Mouse (Mus musculus): Measurements from ENCODE around the gene Cpne7. TPM values are rescaled to one million over a fixed set of nuclear protein-coding genes. Genes with fewer than 3 reads are reported as not detected.
A peak's percentile ranks its signal among the peaks of the same experiment; 100 is the strongest.
"Not testable (repeated sequence)": the region's sequence is repeated elsewhere in the genome, so short reads cannot be mapped to it uniquely, and the experiment has no call there.

Cpne7 gene
- polyA plus RNA-seq, 1 experiment from 2014 or later: 0.94 TPM

DNA sequence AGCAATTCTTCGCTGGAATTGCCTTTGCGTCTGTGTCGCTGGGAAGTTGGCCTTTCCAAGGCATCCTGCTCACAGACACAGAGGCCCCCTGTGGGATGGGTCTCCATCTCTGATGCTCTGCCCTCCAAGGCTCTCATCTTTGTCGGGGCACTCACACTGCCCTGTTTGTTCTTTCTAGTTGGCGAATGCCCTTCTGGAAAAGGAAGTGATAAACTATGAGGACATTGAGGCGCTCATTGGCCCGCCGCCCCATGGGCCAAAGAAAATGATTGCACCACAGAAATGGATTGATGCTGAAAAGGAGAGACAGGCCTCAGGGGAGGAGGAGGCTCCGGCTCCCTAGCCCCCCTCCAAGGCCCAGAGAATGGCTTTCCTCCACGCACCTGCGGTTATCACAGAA lies 20.0 kb upstream of the Cpne7 start:
- ATAC-seq (no peak), DNase-seq (ENCODE audit: low spot score) (no peak)
- Histone ChIP-seq H3K4me3 (ENCODE audit: low read depth, low read length) (no peak overlapping the region), H3K27ac (ENCODE audit: low read length) (no peak overlapping the region), H3K4me2 (replicated peaks; ENCODE audit: low read depth, low read length) (no peak overlapping the region), H3K9me3 (ENCODE audit: low read length) (no peaks in the 10 kb centered on the region), H3K36me3 (ENCODE audit: insufficient read depth, low read length) (peaks cover 8% of the 10 kb centered on the region; the same call in 1 of the 2 replicates), H3K27me3 (replicated peaks; ENCODE audit: insufficient read depth, low read length) (no peaks in the 10 kb centered on the region), H3K9ac (replicated peaks; ENCODE audit: low read depth) (no peak overlapping the region), H3K4me1 (ENCODE audit: insufficient read depth, low read depth, low read length) (no peaks in the 10 kb centered on the region)
- 90% methylated on average over 11 of the region's 11 CpGs for WGBS
- no peak for TF ChIP-seq EP300 (IDR thresholded peaks at IDR 0.05)

DNA sequence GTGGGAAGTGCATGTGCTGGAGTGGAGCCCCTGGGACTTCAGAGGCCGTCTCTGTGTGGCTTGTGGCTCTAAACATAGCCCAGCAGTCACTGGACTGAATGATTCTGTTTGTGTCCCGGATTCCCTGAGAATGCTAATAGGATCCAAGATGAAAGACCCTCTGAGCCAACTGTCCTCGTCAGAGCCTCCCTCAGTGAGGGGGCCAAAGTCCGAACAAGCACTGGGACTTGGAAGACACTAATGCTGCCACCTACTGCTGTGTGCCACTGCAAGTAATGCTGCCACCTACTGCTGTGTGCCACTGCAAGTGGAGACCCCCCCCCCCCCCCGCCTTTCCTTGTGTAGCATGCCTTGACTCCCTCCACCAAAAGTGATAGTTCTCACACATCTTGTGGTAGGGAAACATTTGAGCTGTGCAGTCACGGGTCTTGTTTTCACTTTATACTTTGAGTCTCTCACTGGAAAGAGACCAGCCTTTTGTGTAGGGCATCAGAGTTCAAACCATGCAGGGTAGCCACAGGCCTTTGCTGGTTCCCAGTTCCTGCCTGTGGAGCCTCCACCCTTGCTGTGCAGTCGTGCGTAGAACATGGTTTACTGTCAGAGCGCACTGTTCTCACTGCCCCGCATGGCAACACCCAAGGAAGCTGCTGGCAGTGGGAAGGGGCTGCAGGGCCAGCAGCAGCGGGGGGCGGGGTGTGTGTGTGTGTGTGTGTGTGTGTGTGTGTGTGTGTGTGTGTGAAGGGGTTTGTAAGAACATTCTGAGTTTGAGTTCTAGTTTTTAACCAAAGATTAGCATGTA lies 19.2 kb upstream of the Cpne7 start:
- no peak for ATAC-seq
- H3K9me3 ChIP-seq (ENCODE audit: low read length): no peaks in the 10 kb centered on the region
- 82% methylated on average over 12 of the region's 12 CpGs for WGBS
- no peak overlapping the region for H3K4me3 ChIP-seq (ENCODE audit: low read depth, low read length)
- no peak overlapping the region for H3K27ac ChIP-seq (ENCODE audit: low read length)
- no peak for DNase-seq (ENCODE audit: low spot score)
- TF ChIP-seq EP300 (IDR thresholded peaks at IDR 0.05): no peak
- peak; percentile 12; the same call in 1 of the 2 replicates for TF ChIP-seq CTCF (IDR thresholded peaks at IDR 0.05)
- H3K27me3 ChIP-seq (replicated peaks; ENCODE audit: insufficient read depth, low read length): no peaks in the 10 kb centered on the region
- H3K4me1 ChIP-seq (ENCODE audit: insufficient read depth, low read depth, low read length): no peaks in the 10 kb centered on the region
- H3K36me3 ChIP-seq (ENCODE audit: insufficient read depth, low read length): peaks cover 8% of the 10 kb centered on the region; the same call in 1 of the 2 replicates
- no peak overlapping the region for H3K4me2 ChIP-seq (replicated peaks; ENCODE audit: low read depth, low read length)
- H3K9ac ChIP-seq (replicated peaks; ENCODE audit: low read depth): no peak overlapping the region

DNA sequence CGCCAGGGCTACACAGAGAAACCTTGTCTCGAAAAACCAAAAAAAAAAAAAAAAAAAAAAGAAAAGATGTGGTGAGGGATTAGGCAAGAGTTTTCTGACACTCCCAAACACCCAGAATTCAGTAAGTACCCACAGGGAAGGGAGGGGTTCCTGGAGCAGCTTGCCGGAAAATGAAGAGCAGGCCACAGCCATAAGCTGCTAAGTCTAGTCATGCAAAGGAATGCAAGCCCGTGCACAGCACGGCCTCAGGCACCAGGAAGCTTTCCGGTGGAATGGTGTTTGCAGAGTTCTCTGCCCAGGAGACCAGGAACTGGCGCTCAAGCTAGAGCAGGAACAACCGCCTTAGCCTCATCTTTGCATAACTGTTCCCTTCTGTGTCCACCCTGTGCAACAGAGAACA lies 16.9 kb upstream of the Cpne7 start:
- DNase-seq (ENCODE audit: low spot score) (peak; percentile 77), ATAC-seq (peak; percentile 36)
- H3K9ac ChIP-seq (replicated peaks; ENCODE audit: low read depth): no peak overlapping the region
- peaks cover 10% of the 10 kb centered on the region; the same call in 1 of the 2 replicates for H3K36me3 ChIP-seq (ENCODE audit: insufficient read depth, low read length)
- H3K4me1 ChIP-seq (ENCODE audit: insufficient read depth, low read depth, low read length): peaks cover 4% of the 10 kb centered on the region; the same call in 1 of the 2 replicates
- 34% methylated on average over 8 of the region's 8 CpGs for WGBS
- H3K4me2 ChIP-seq (replicated peaks; ENCODE audit: low read depth, low read length): no peak overlapping the region
- TF ChIP-seq CTCF (IDR thresholded peaks at IDR 0.05) (no peak), EP300 (IDR thresholded peaks at IDR 0.05) (no peak)
- H3K27me3 ChIP-seq (replicated peaks; ENCODE audit: insufficient read depth, low read length): no peaks in the 10 kb centered on the region
- H3K4me3 ChIP-seq (ENCODE audit: low read depth, low read length): no peak overlapping the region
- H3K27ac ChIP-seq (ENCODE audit: low read length): peak overlapping the region; percentile 38; the same call in 1 of the 2 replicates
- no peaks in the 10 kb centered on the region for H3K9me3 ChIP-seq (ENCODE audit: low read length)

- Histone ChIP-seq H3K4me2 (replicated peaks; ENCODE audit: low read depth, low read length) (no peak overlapping the region), H3K9ac (replicated peaks; ENCODE audit: low read depth) (no peak overlapping the region), H3K27me3 (replicated peaks; ENCODE audit: insufficient read depth, low read length) (no peaks in the 10 kb centered on the region), H3K4me1 (ENCODE audit: insufficient read depth, low read depth, low read length) (peaks cover 4% of the 10 kb centered on the region; the same call in 1 of the 2 replicates), H3K27ac (ENCODE audit: low read length) (no peak overlapping the region), H3K36me3 (ENCODE audit: insufficient read depth, low read length) (peaks cover 13% of the 10 kb centered on the region; the same call in 1 of the 2 replicates), H3K4me3 (ENCODE audit: low read depth, low read length) (no peak overlapping the region), H3K9me3 (ENCODE audit: low read length) (no peaks in the 10 kb centered on the region)
- DNase-seq (ENCODE audit: low spot score): no peak
- no peak for ATAC-seq
- 79% methylated on average over 4 of the region's 4 CpGs for WGBS
- TF ChIP-seq EP300 (IDR thresholded peaks at IDR 0.05) (no peak), CTCF (IDR thresholded peaks at IDR 0.05) (peak; percentile 24; the same call in 1 of the 2 replicates)
These were observed 15.9 kb upstream of the Cpne7 start for GRCm38 (mm10) chr8:123101244-123101643.

- peaks cover 4% of the 10 kb centered on the region; the same call in 1 of the 2 replicates for H3K4me1 ChIP-seq (ENCODE audit: insufficient read depth, low read depth, low read length)
- DNase-seq (ENCODE audit: low spot score) (peak; percentile 99), ATAC-seq (peak; percentile 98)
- WGBS: under 1% methylated on average over 50 of the region's 56 CpGs
- H3K4me2 ChIP-seq (replicated peaks; ENCODE audit: low read depth, low read length): peak within 1 kb of the TSS; percentile 72
- H3K9me3 ChIP-seq (ENCODE audit: low read length): no peaks in the 10 kb centered on the region
- H3K27me3 ChIP-seq (replicated peaks; ENCODE audit: insufficient read depth, low read length): no peaks in the 10 kb centered on the region
- peaks cover 13% of the 10 kb centered on the region; the same call in 1 of the 2 replicates for H3K36me3 ChIP-seq (ENCODE audit: insufficient read depth, low read length)
- H3K27ac ChIP-seq (ENCODE audit: low read length): peak within 1 kb of the TSS; percentile 90
- TF ChIP-seq EP300 (IDR thresholded peaks at IDR 0.05) (no peak; the same call in 1 of the 2 replicates), CTCF (IDR thresholded peaks at IDR 0.05) (no peak)
- H3K9ac ChIP-seq (replicated peaks; ENCODE audit: low read depth): peak within 1 kb of the TSS; percentile 92
- H3K4me3 ChIP-seq (ENCODE audit: low read depth, low read length): peak within 1 kb of the TSS; percentile 80
These were observed 15.2 kb upstream of the Cpne7 start, which contains the start of gene Rpl13 for GRCm38 (mm10) chr8:123101735-123102685. Gene Rpl13 (plus strand): TSS chr8:123102350.

DNA sequence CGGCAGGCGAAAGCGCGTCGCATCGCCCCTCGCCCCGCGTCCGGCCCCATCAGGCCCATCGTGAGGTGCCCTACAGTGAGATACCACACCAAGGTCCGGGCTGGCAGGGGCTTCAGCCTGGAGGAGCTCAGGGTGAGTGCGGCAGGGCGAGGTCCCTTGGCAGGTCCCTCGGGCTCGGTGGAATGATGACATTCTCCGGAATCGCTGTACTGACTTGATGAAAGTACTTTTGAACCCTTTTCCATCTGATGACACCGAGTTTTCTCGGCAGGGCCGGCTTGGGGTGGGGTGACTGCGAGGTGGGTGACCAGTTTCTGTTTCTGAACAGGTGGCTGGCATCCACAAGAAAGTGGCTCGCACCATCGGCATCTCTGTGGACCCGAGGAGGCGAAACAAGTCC lies 14.3 kb upstream of the Cpne7 start:
- H3K9me3 ChIP-seq (ENCODE audit: low read length); H3K4me1 ChIP-seq (ENCODE audit: insufficient read depth, low read depth, low read length); H3K27me3 ChIP-seq (replicated peaks; ENCODE audit: insufficient read depth, low read length): not testable (repeated sequence)
- Histone ChIP-seq H3K9ac (replicated peaks; ENCODE audit: low read depth) (peak overlapping the region; percentile 92), H3K36me3 (ENCODE audit: insufficient read depth, low read length) (peaks cover 13% of the 10 kb centered on the region; the same call in 1 of the 2 replicates), H3K4me3 (ENCODE audit: low read depth, low read length) (peak overlapping the region; percentile 80), H3K27ac (ENCODE audit: low read length) (peak overlapping the region; percentile 90), H3K4me2 (replicated peaks; ENCODE audit: low read depth, low read length) (peak overlapping the region; percentile 72)
- DNase-seq (ENCODE audit: low spot score): peak; percentile 44
- ATAC-seq: peak; percentile 10
- WGBS: 1% methylated on average over 25 of the region's 26 CpGs

All from lung, postnatal 0 days (tissue).